Mouse (Mus musculus) liver, postnatal 0 days (tissue): ENCODE measurements around the gene Pced1b.

Source experiments
- CTCF ChIP-seq: sonication (generic); IDR thresholded peaks from 2 replicates; pipeline ENCODE4 v1.5.1; 2016; ENCODE audit warnings: antibody characterized with exemption, low read depth
- EP300 ChIP-seq: IDR thresholded peaks from 2 replicates; pipeline ENCODE4 v1.6.1; 2016; ENCODE audit warnings: antibody characterized with exemption, low read depth, mild to moderate bottlenecking

DNA sequence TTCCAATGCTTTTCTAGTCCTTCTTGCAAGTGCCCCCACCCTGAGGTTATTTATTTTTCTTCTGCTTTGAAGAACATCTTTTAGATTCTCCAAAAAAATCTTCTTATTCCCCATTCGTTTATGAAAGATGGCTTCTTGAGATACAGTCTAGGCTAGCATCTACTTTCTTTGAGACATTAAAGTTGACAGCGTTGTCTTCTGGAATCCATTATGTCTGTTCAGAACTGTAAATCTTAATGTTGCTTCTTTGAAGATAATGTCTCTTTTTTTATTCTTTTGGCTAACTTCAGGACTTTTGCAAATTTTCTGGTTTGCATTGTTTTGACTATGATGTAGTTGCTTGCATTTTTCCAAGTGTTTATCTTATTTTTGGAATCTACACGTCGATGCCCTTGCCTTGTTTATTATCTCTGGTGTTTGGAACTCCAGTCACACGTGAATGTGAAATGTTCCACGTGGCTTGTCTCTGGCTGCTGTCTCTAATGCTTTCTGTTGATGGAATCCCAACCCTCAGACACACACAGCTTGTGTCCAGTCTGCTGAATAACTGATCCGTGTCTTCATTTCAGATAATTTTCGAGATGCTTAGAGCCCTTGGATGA, 20.3 kb downstream of the Pced1b start:
- TF ChIP-seq CTCF (no peak), EP300 (no peak)
